In genomic region chr4:44070641-44071040, GRCm38 (mm10) we compare ENCODE assay signal across 10 mouse cellular contexts. TPM values are rescaled to one million over a fixed set of nuclear protein-coding genes. Genes with fewer than 3 reads are reported as not detected.
A peak's percentile ranks its signal among the peaks of the same experiment; 100 is the strongest.
DNase-seq lines count a peak whose midpoint lies in the region; ATAC-seq and TF ChIP-seq lines count a peak whose summit lies in the region.
"Had no signal": no experiment of that assay in that cellular context is flagged by ENCODE, and none has a peak within 500 bp of the region (broad histone marks: within the 10 kb centered on the region; RNA-seq: fewer than 3 reads in every experiment).

No protein-coding gene starts in this region.

- peaks cover 9% of the 10 kb centered on the region; the same call in 1 of the 2 replicates for H3K4me1 ChIP-seq in forebrain, postnatal 0 days (ENCODE audit: insufficient read depth)
- peaks cover 32% of the 10 kb centered on the region for H3K4me1 ChIP-seq in forebrain, embryonic 10.5 days
- peaks cover 14% of the 10 kb centered on the region for H3K4me1 ChIP-seq in limb, embryonic 12.5 days (replicated peaks)
- peaks cover 20% of the 10 kb centered on the region for H3K4me1 ChIP-seq in limb, embryonic 10.5 days
- H3K4me1 ChIP-seq in hindbrain, postnatal 0 days (ENCODE audit: insufficient read depth, low read length) = 0 out of 2 replicates have a peak, but pooled peaks cover 9% of the 10 kb centered on the region
- peaks cover 5% of the 10 kb centered on the region for H3K4me1 ChIP-seq in midbrain, postnatal 0 days (ENCODE audit: insufficient read depth, low read length)

- no peaks in the 10 kb centered on the region; the same call in 1 of the 2 replicates for H3K27me3 ChIP-seq in forebrain, postnatal 0 days (ENCODE audit: insufficient read depth, low read length)
- H3K27me3 ChIP-seq in forebrain, embryonic 10.5 days (ENCODE audit: poor library complexity, severe bottlenecking) = no peaks in the 10 kb centered on the region
- no peaks in the 10 kb centered on the region for H3K27me3 ChIP-seq in limb, embryonic 12.5 days
- H3K27me3 ChIP-seq in limb, embryonic 10.5 days (ENCODE audit: low read depth, poor library complexity, severe bottlenecking) = no peaks in the 10 kb centered on the region
- H3K27me3 ChIP-seq in hindbrain, postnatal 0 days (ENCODE audit: insufficient read depth, low read length) = no peaks in the 10 kb centered on the region
- no peaks in the 10 kb centered on the region for H3K27me3 ChIP-seq in midbrain, postnatal 0 days (ENCODE audit: insufficient read depth, low read length)

- WGBS in forebrain, postnatal 0 days = 74% methylated on average over 4 of the region's 4 CpGs
- WGBS in forebrain, embryonic 10.5 days = 82% methylated on average over 4 of the region's 4 CpGs
- 84% methylated on average over 4 of the region's 4 CpGs for WGBS in limb, embryonic 12.5 days
- WGBS in limb, embryonic 10.5 days = 84% methylated on average over 4 of the region's 4 CpGs
- 60% methylated on average over 4 of the region's 4 CpGs for WGBS in hindbrain, postnatal 0 days
- 75% methylated on average over 4 of the region's 4 CpGs for WGBS in midbrain, postnatal 0 days

- TF ChIP-seq CTCF in forebrain, postnatal 0 days (IDR thresholded peaks at IDR 0.05; ENCODE audit: low read depth) = no peak
- no peak for TF ChIP-seq CTCF in hindbrain, postnatal 0 days (IDR thresholded peaks at IDR 0.05; ENCODE audit: low read depth)
- no peak for TF ChIP-seq CTCF in midbrain, postnatal 0 days (IDR thresholded peaks at IDR 0.05)

- no peak overlapping the region for H3K9ac ChIP-seq in forebrain, postnatal 0 days
- no peak overlapping the region for H3K9ac ChIP-seq in limb, embryonic 12.5 days (replicated peaks)
- H3K9ac ChIP-seq in hindbrain, postnatal 0 days (replicated peaks; ENCODE audit: low read length) = no peak overlapping the region
- no peak overlapping the region for H3K9ac ChIP-seq in midbrain, postnatal 0 days (replicated peaks; ENCODE audit: low read length, poor library complexity, severe bottlenecking)

- H3K4me2 ChIP-seq in forebrain, postnatal 0 days (ENCODE audit: low read depth) = peak overlapping the region; percentile 73; the same call in 1 of the 2 replicates
- H3K4me2 ChIP-seq in limb, embryonic 12.5 days = peak overlapping the region; percentile 79; the same call in 1 of the 2 replicates
- H3K4me2 ChIP-seq in hindbrain, postnatal 0 days (ENCODE audit: low read depth, low read length) = peak overlapping the region; percentile 77
- peak overlapping the region; percentile 70 for H3K4me2 ChIP-seq in midbrain, postnatal 0 days (ENCODE audit: low read depth, low read length, poor library complexity, severe bottlenecking)

- no peaks in the 10 kb centered on the region for H3K9me3 ChIP-seq in forebrain, postnatal 0 days (ENCODE audit: low read length)
- no peaks in the 10 kb centered on the region for H3K9me3 ChIP-seq in forebrain, embryonic 10.5 days
- no peaks in the 10 kb centered on the region for H3K9me3 ChIP-seq in limb, embryonic 12.5 days
- H3K9me3 ChIP-seq in limb, embryonic 10.5 days (replicated peaks) = no peaks in the 10 kb centered on the region
- no peaks in the 10 kb centered on the region for H3K9me3 ChIP-seq in hindbrain, postnatal 0 days (ENCODE audit: low read length)
- H3K9me3 ChIP-seq in midbrain, postnatal 0 days (ENCODE audit: low read length) = no peaks in the 10 kb centered on the region

- H3K36me3 ChIP-seq in forebrain, postnatal 0 days (ENCODE audit: insufficient read depth) = no peaks in the 10 kb centered on the region
- no peaks in the 10 kb centered on the region for H3K36me3 ChIP-seq in forebrain, embryonic 10.5 days (replicated peaks)
- no peaks in the 10 kb centered on the region for H3K36me3 ChIP-seq in limb, embryonic 12.5 days
- H3K36me3 ChIP-seq in limb, embryonic 10.5 days = no peaks in the 10 kb centered on the region
- no peaks in the 10 kb centered on the region for H3K36me3 ChIP-seq in hindbrain, postnatal 0 days (ENCODE audit: insufficient read depth, low read length)
- H3K36me3 ChIP-seq in midbrain, postnatal 0 days (ENCODE audit: insufficient read depth, low read length) = no peaks in the 10 kb centered on the region

- H3K27ac ChIP-seq in forebrain, postnatal 0 days (ENCODE audit: low read depth, low read length) = no peak overlapping the region
- H3K27ac ChIP-seq in forebrain, embryonic 10.5 days = no peak overlapping the region
- H3K27ac ChIP-seq in limb, embryonic 12.5 days = no peak overlapping the region
- H3K27ac ChIP-seq in limb, embryonic 10.5 days = no peak overlapping the region
- H3K27ac ChIP-seq in hindbrain, postnatal 0 days = no peak overlapping the region
- no peak overlapping the region for H3K27ac ChIP-seq in midbrain, postnatal 0 days (ENCODE audit: low read depth, low read length)

- H3K4me3 ChIP-seq in forebrain, postnatal 0 days (ENCODE audit: low read depth, low read length) = no peak overlapping the region
- H3K4me3 ChIP-seq in forebrain, embryonic 10.5 days = no peak overlapping the region
- no peak overlapping the region for H3K4me3 ChIP-seq in limb, embryonic 12.5 days (replicated peaks)
- H3K4me3 ChIP-seq in limb, embryonic 10.5 days = no peak overlapping the region
- H3K4me3 ChIP-seq in hindbrain, postnatal 0 days (ENCODE audit: low read length) = no peak overlapping the region
- 0 out of 2 replicates have a peak overlapping the region, but pooled peaks have one; percentile 88 for H3K4me3 ChIP-seq in midbrain, postnatal 0 days (ENCODE audit: low read depth, low read length)

- ATAC-seq in forebrain, postnatal 0 days = no peak
- ATAC-seq in limb, embryonic 12.5 days (ENCODE audit: insufficient number of reproducible peaks, insufficient read depth, low FRiP score, low TSS enrichment, low read depth) = no peak
- no peak for ATAC-seq in hindbrain, postnatal 0 days
- no peak for ATAC-seq in midbrain, postnatal 0 days (ENCODE audit: low FRiP score)

- DNase-seq in forebrain, postnatal 0 days = no peak
- DNase-seq in forebrain, embryonic 10.5 days (ENCODE audit: extremely low spot score, low spot score) = no peak
- no peak for DNase-seq in limb, embryonic 10.5 days (ENCODE audit: low spot score)
- DNase-seq in hindbrain, postnatal 0 days (ENCODE audit: low spot score) = no peak
- DNase-seq in midbrain, postnatal 0 days (ENCODE audit: low spot score) = no peak
- no peak for DNase-seq in left cerebral cortex, adult 18-20 months (ENCODE audit: low spot score in 2 of 2)
- DNase-seq in natural killer cell, adult 2 months (ENCODE audit: low spot score in 2 of 2) = no peak
- DNase-seq: B cell, adult 2 months; lung, postnatal 10 days had no signal

RNA-seq across cellular contexts. Expression of gene Gne, which starts 13.3 kb away (rescaled TPM):
- 34.2 and 36.5 TPM in 2 replicates for total RNA-seq in forebrain, postnatal 0 days (2014; rRNA removed)
- 22.1 and 25.2 TPM in 2 replicates for polyA plus RNA-seq in forebrain, postnatal 0 days (2015; fragmentation: Nextera tagmentation; extraction: Ambion mirVana)
- 18.0 and 19.2 TPM in 2 replicates for polyA plus RNA-seq in forebrain, embryonic 10.5 days (2016; fragmentation: Nextera tagmentation; extraction: Ambion mirVana)
- 20.5 and 20.7 TPM in 2 replicates for polyA plus RNA-seq in limb, embryonic 12.5 days (2016; fragmentation: Nextera tagmentation; extraction: Ambion mirVana)
- polyA plus RNA-seq in limb, embryonic 10.5 days (2016; fragmentation: Nextera tagmentation; extraction: Ambion mirVana) = 22.7 and 25.3 TPM in 2 replicates
- 41.9 and 44.5 TPM in 2 replicates for total RNA-seq in hindbrain, postnatal 0 days (2014; rRNA removed)
- polyA plus RNA-seq in hindbrain, postnatal 0 days (2015; fragmentation: Nextera tagmentation; extraction: Ambion mirVana) = 24.7 and 26.1 TPM in 2 replicates
- total RNA-seq in midbrain, postnatal 0 days (2014; rRNA removed) = 37.6 and 42.4 TPM in 2 replicates
- 26.8 and 27.7 TPM in 2 replicates for polyA plus RNA-seq in midbrain, postnatal 0 days (2015; fragmentation: Nextera tagmentation; extraction: Ambion mirVana)
- total RNA-seq in left cerebral cortex, adult 18-20 months (2021) = 10 to 100 TPM; 45.3 to 54.3 TPM
